Mouse (Mus musculus) midbrain, embryonic 13.5 days (tissue): ENCODE measurements around the gene Nfatc2ip. TPM values are rescaled to one million over a fixed set of nuclear protein-coding genes. Genes with fewer than 3 reads are reported as not detected.
A peak's percentile ranks its signal among the peaks of the same experiment; 100 is the strongest.

Source experiments
- ATAC-seq: fragments of 200-750 bp; cut with Nextera tagmentation; 2 replicates; pipeline ENCODE4 v1.8.0; 2017; ENCODE audit warnings: mild to moderate bottlenecking, moderate TSS enrichment, moderate library complexity
- H3K27ac ChIP-seq: fragments of 300-500 bp; sonication (generic); 2 replicates; pipeline ENCODE4 v1.5.1; 2015; ENCODE audit warnings: inconsistent platforms, mild to moderate bottlenecking, moderate library complexity
- H3K27me3 ChIP-seq: fragments of 300-500 bp; sonication (generic); 2 replicates; pipeline ENCODE4 v1.6.1; 2015; ENCODE audit warnings: mild to moderate bottlenecking, inconsistent platforms
- H3K36me3 ChIP-seq: fragments of 300-500 bp; sonication (generic); 2 replicates; pipeline ENCODE4 v1.6.1; 2015; ENCODE audit warnings: mild to moderate bottlenecking, inconsistent platforms
- H3K4me1 ChIP-seq: fragments of 300-500 bp; sonication (generic); replicated peaks from 2 replicates; pipeline ENCODE4 v1.6.1; 2015; ENCODE audit warnings: inconsistent platforms
- H3K4me2 ChIP-seq: fragments of 300-500 bp; sonication (generic); replicated peaks from 2 replicates; pipeline ENCODE4 v1.6.1; 2015; ENCODE audit warnings: moderate library complexity, mild to moderate bottlenecking, inconsistent platforms
- H3K4me3 ChIP-seq: fragments of 300-500 bp; sonication (generic); replicated peaks from 2 replicates; pipeline ENCODE4 v1.5.1; 2015; ENCODE audit warnings: mild to moderate bottlenecking, inconsistent platforms
- H3K9ac ChIP-seq: fragments of 300-500 bp; sonication (generic); replicated peaks from 2 replicates; pipeline ENCODE4 v1.6.1; 2015; ENCODE audit warnings: mild to moderate bottlenecking, inconsistent platforms
- H3K9me3 ChIP-seq: fragments of 300-500 bp; sonication (generic); 2 replicates; pipeline ENCODE4 v1.6.1; 2016; ENCODE audit warnings: mild to moderate bottlenecking, inconsistent platforms
- WGBS: fragments of 180-500 bp; shearing (Covaris S2); methylation state at CpG from one replicate; pipeline ENCODE4 v1.1.7; 2015; 5-methylcytosine and 5-hydroxymethylcytosine counted together
- polyA plus RNA-seq: library from polyadenylated mRNA; unstranded; fragments of >200 nt; fragmentation: Nextera tagmentation; extraction: Ambion mirVana; gene quantifications from 2 replicates; pipeline ENCODE4 v1.2.1, GENCODE M21; 2015

Nfatc2ip gene
- polyA plus RNA-seq, 1 experiment from 2014 or later = 3.8 TPM

GRCm38 (mm10) chr7:126353251-126353993 is 43.1 kb downstream of the Nfatc2ip start:
- Histone ChIP-seq H3K27me3 (no peaks in the 10 kb centered on the region), H3K9me3 (no peaks in the 10 kb centered on the region), H3K4me1 (peaks cover 17% of the 10 kb centered on the region), H3K4me3 (no peak overlapping the region), H3K27ac (no peak overlapping the region), H3K36me3 (no peaks in the 10 kb centered on the region), H3K9ac (no peak overlapping the region), H3K4me2 (no peak overlapping the region)
- ATAC-seq = no peak
- 64% methylated on average over 11 of the region's 11 CpGs for WGBS

- Histone ChIP-seq H3K4me1 (peaks cover 14% of the 10 kb centered on the region), H3K4me3 (no peak overlapping the region), H3K27me3 (no peaks in the 10 kb centered on the region), H3K27ac (peak overlapping the region; percentile 46), H3K36me3 (no peaks in the 10 kb centered on the region), H3K4me2 (peak overlapping the region; percentile 42), H3K9me3 (no peaks in the 10 kb centered on the region), H3K9ac (no peak overlapping the region; the same call in 1 of the 2 replicates)
- ATAC-seq = peak; percentile 40; the same call in 1 of the 2 replicates
- 42% methylated on average over 10 of the region's 10 CpGs for WGBS
Measured at GRCm38 (mm10) chr7:126351419-126351951, 45.1 kb downstream of the Nfatc2ip start.

- Histone ChIP-seq H3K36me3 (no peaks in the 10 kb centered on the region), H3K4me1 (peaks cover 12% of the 10 kb centered on the region), H3K9ac (0 out of 2 replicates have a peak overlapping the region, but pooled peaks have one; percentile 29), H3K27ac (peak overlapping the region; percentile 46), H3K4me2 (peak overlapping the region; percentile 42), H3K27me3 (no peaks in the 10 kb centered on the region), H3K9me3 (no peaks in the 10 kb centered on the region), H3K4me3 (peak overlapping the region; percentile 27)
- peak; percentile 77 for ATAC-seq
- 57% methylated on average over 20 of the region's 20 CpGs for WGBS
Measured at GRCm38 (mm10) chr7:126350748-126351418, 45.7 kb downstream of the Nfatc2ip start.

GRCm38 (mm10) chr7:126348293-126348692 is 48.2 kb downstream of the Nfatc2ip start:
- Histone ChIP-seq H3K27ac (no peak overlapping the region), H3K36me3 (no peaks in the 10 kb centered on the region), H3K27me3 (no peaks in the 10 kb centered on the region), H3K4me2 (no peak overlapping the region), H3K4me1 (0 out of 2 replicates have a peak, but pooled peaks cover 4% of the 10 kb centered on the region), H3K9ac (no peak overlapping the region), H3K9me3 (no peaks in the 10 kb centered on the region), H3K4me3 (no peak overlapping the region)
- WGBS = 85% methylated on average over 8 of the region's 8 CpGs
- ATAC-seq = no peak

GRCm38 (mm10) chr7:126347098-126347497 is 49.4 kb downstream of the Nfatc2ip start:
- WGBS = 64% methylated on average over 1 of the region's 1 CpGs
- ATAC-seq = no peak
- H3K9me3 ChIP-seq = no peaks in the 10 kb centered on the region

GRCm38 (mm10) chr7:126345969-126346368 is 50.6 kb downstream of the Nfatc2ip start:
- H3K4me1 ChIP-seq = no peaks in the 10 kb centered on the region
- no peak for ATAC-seq
- no peak overlapping the region for H3K4me3 ChIP-seq
- H3K9ac ChIP-seq = no peak overlapping the region
- H3K4me2 ChIP-seq = no peak overlapping the region
- H3K27me3 ChIP-seq = no peaks in the 10 kb centered on the region
- no peaks in the 10 kb centered on the region for H3K9me3 ChIP-seq
- H3K36me3 ChIP-seq = no peaks in the 10 kb centered on the region
- H3K27ac ChIP-seq = no peak overlapping the region
- WGBS = 46% methylated on average over 3 of the region's 3 CpGs

More at GRCm38 (mm10) chr7:126347098-126347497, 49.4 kb downstream of the Nfatc2ip start:
- no peak overlapping the region for H3K27ac ChIP-seq
- H3K27me3 ChIP-seq = no peaks in the 10 kb centered on the region
- no peak overlapping the region for H3K4me3 ChIP-seq
- H3K36me3 ChIP-seq = no peaks in the 10 kb centered on the region
- no peak overlapping the region for H3K9ac ChIP-seq
- 0 out of 2 replicates have a peak, but pooled peaks cover 4% of the 10 kb centered on the region for H3K4me1 ChIP-seq
- no peak overlapping the region for H3K4me2 ChIP-seq

- no peaks in the 10 kb centered on the region for H3K27me3 ChIP-seq
- H3K27ac ChIP-seq = no peak overlapping the region
- H3K9me3 ChIP-seq = no peaks in the 10 kb centered on the region
- WGBS = 81% methylated on average over 3 of the region's 3 CpGs
- H3K9ac ChIP-seq = no peak overlapping the region
- H3K4me1 ChIP-seq = no peaks in the 10 kb centered on the region
- no peaks in the 10 kb centered on the region for H3K36me3 ChIP-seq
- H3K4me2 ChIP-seq = no peak overlapping the region
- H3K4me3 ChIP-seq = no peak overlapping the region
- ATAC-seq = no peak
Measured at GRCm38 (mm10) chr7:126345557-126345956, 51.0 kb downstream of the Nfatc2ip start.

- Histone ChIP-seq H3K4me1 (no peaks in the 10 kb centered on the region), H3K4me3 (no peak overlapping the region), H3K4me2 (no peak overlapping the region), H3K27me3 (no peaks in the 10 kb centered on the region), H3K27ac (no peak overlapping the region), H3K9me3 (no peaks in the 10 kb centered on the region), H3K36me3 (no peaks in the 10 kb centered on the region), H3K9ac (no peak overlapping the region)
- 56% methylated on average over 6 of the region's 6 CpGs for WGBS
- ATAC-seq = no peak
Measured at GRCm38 (mm10) chr7:126340896-126341295, 55.6 kb downstream of the Nfatc2ip start.

GRCm38 (mm10) chr7:126340206-126340618 is 56.3 kb downstream of the Nfatc2ip start:
- H3K4me2 ChIP-seq = no peak overlapping the region
- 84% methylated on average over 6 of the region's 6 CpGs for WGBS
- ATAC-seq = no peak
- H3K4me3 ChIP-seq = no peak overlapping the region
- H3K27me3 ChIP-seq = no peaks in the 10 kb centered on the region
- no peaks in the 10 kb centered on the region for H3K4me1 ChIP-seq
- H3K9ac ChIP-seq = no peak overlapping the region
- H3K36me3 ChIP-seq = no peaks in the 10 kb centered on the region
- H3K9me3 ChIP-seq = no peaks in the 10 kb centered on the region
- no peak overlapping the region for H3K27ac ChIP-seq

GRCm38 (mm10) chr7:126339521-126339971 is 57.0 kb downstream of the Nfatc2ip start:
- H3K4me1 ChIP-seq = no peaks in the 10 kb centered on the region
- H3K36me3 ChIP-seq = no peaks in the 10 kb centered on the region
- no peaks in the 10 kb centered on the region for H3K9me3 ChIP-seq
- no peak for ATAC-seq
- H3K4me2 ChIP-seq = no peak overlapping the region
- no peaks in the 10 kb centered on the region for H3K27me3 ChIP-seq
- H3K27ac ChIP-seq = no peak overlapping the region
- H3K9ac ChIP-seq = no peak overlapping the region
- WGBS = 85% methylated on average over 8 of the region's 8 CpGs
- H3K4me3 ChIP-seq = no peak overlapping the region

- Histone ChIP-seq H3K9me3 (no peaks in the 10 kb centered on the region), H3K27ac (no peak overlapping the region), H3K4me1 (no peaks in the 10 kb centered on the region), H3K9ac (no peak overlapping the region), H3K4me2 (no peak overlapping the region), H3K36me3 (no peaks in the 10 kb centered on the region), H3K4me3 (no peak overlapping the region), H3K27me3 (no peaks in the 10 kb centered on the region)
- 82% methylated on average over 8 of the region's 8 CpGs for WGBS
- no peak for ATAC-seq
Measured at GRCm38 (mm10) chr7:126338906-126339305, 57.6 kb downstream of the Nfatc2ip start.

- Histone ChIP-seq H3K4me2 (no peak overlapping the region), H3K27me3 (peaks cover 3% of the 10 kb centered on the region; the same call in 1 of the 2 replicates), H3K36me3 (no peaks in the 10 kb centered on the region), H3K9ac (no peak overlapping the region), H3K9me3 (no peaks in the 10 kb centered on the region), H3K4me1 (no peaks in the 10 kb centered on the region), H3K4me3 (no peak overlapping the region), H3K27ac (no peak overlapping the region)
- 83% methylated on average over 1 of the region's 1 CpGs for WGBS
- ATAC-seq = no peak
Measured at GRCm38 (mm10) chr7:126335556-126335955, 61.0 kb downstream of the Nfatc2ip start.
